Mouse (Mus musculus) retina, postnatal 1 day (tissue): ENCODE results near the gene Cd82.

Experiments
- DNase-seq: peaks from one replicate; pipeline ENCODE4 v3.0.0-alpha.2; 2012

Cd82 gene

GRCm38 (mm10) chr2:93443106-93443505 lies 19.8 kb downstream of the Cd82 start:
- DNase-seq, result no peak

GRCm38 (mm10) chr2:93439812-93440559 lies 23.0 kb downstream of the Cd82 start:
- peak; percentile 78 for DNase-seq

- DNase-seq, result no peak
These were observed 23.6 kb downstream of the Cd82 start for GRCm38 (mm10) chr2:93439352-93439771.

- no peak for DNase-seq
These were observed 24.6 kb downstream of the Cd82 start for GRCm38 (mm10) chr2:93438335-93438734.

- no peak for DNase-seq
These were observed 27.4 kb downstream of the Cd82 start for GRCm38 (mm10) chr2:93435577-93435976.

- no peak for DNase-seq
These were observed 28.0 kb downstream of the Cd82 start for GRCm38 (mm10) chr2:93434896-93435295.

- DNase-seq, result peak; percentile 72
These were observed 29.4 kb downstream of the Cd82 start for GRCm38 (mm10) chr2:93433543-93433942.

GRCm38 (mm10) chr2:93432600-93433389 lies 30.1 kb downstream of the Cd82 start:
- no peak for DNase-seq

GRCm38 (mm10) chr2:93431575-93432325 lies 31.2 kb downstream of the Cd82 start:
- DNase-seq, result no peak

GRCm38 (mm10) chr2:93430993-93431392 lies 31.9 kb downstream of the Cd82 start:
- DNase-seq, result no peak

GRCm38 (mm10) chr2:93428004-93428531 lies 34.9 kb downstream of the Cd82 start:
- DNase-seq, result no peak

- no peak for DNase-seq
These were observed 35.8 kb downstream of the Cd82 start for GRCm38 (mm10) chr2:93427000-93427715.

GRCm38 (mm10) chr2:93425810-93426209 lies 37.1 kb downstream of the Cd82 start:
- DNase-seq, result peak; percentile 26

GRCm38 (mm10) chr2:93424307-93424984 lies 38.5 kb downstream of the Cd82 start:
- DNase-seq, result no peak

- DNase-seq, result peak; percentile 82
These were observed 41.6 kb downstream of the Cd82 start for GRCm38 (mm10) chr2:93421320-93421719.

- DNase-seq, result no peak
These were observed 43.0 kb downstream of the Cd82 start for GRCm38 (mm10) chr2:93419971-93420370.

- peak; percentile 84 for DNase-seq
These were observed 44.5 kb downstream of the Cd82 start for GRCm38 (mm10) chr2:93418396-93418795.

- DNase-seq, result no peak
These were observed 45.8 kb downstream of the Cd82 start for GRCm38 (mm10) chr2:93416874-93417709.

- peak; percentile 55 for DNase-seq
These were observed 47.7 kb downstream of the Cd82 start for GRCm38 (mm10) chr2:93415281-93415680.

GRCm38 (mm10) chr2:93414163-93414562 lies 48.8 kb downstream of the Cd82 start:
- DNase-seq, result no peak
